Comparison of ENCODE assay signal across 11 mouse cellular contexts in genomic region chr9:60886431-60887371, GRCm38 (mm10).
DNase-seq lines count a peak whose midpoint lies in the region; ATAC-seq lines count a peak whose summit lies in the region.
"Had no signal": no experiment of that assay in that cellular context is flagged by ENCODE, and none has a peak within 500 bp of the region (broad histone marks: within the 10 kb centered on the region; RNA-seq: fewer than 3 reads in every experiment).

No protein-coding gene starts in this region.

- no peak overlapping the region for H3K4me3 ChIP-seq in lung, embryonic 16.5 days (ENCODE audit: low read length)
- no peak overlapping the region for H3K4me3 ChIP-seq in limb, embryonic 13.5 days
- no peak overlapping the region for H3K4me3 ChIP-seq in stomach, embryonic 15.5 days (replicated peaks)
- H3K4me3 ChIP-seq: embryonic facial prominence, embryonic 13.5 days; myocyte had no signal

- H3K36me3 ChIP-seq in lung, embryonic 16.5 days (ENCODE audit: control insufficient read depth, insufficient read depth, low read length): peaks cover 12% of the 10 kb centered on the region
- peaks cover 7% of the 10 kb centered on the region for H3K36me3 ChIP-seq in limb, embryonic 13.5 days
- 0 out of 2 replicates have a peak, but pooled peaks cover 3% of the 10 kb centered on the region for H3K36me3 ChIP-seq in stomach, embryonic 15.5 days

- no peak overlapping the region for H3K4me2 ChIP-seq in lung, embryonic 16.5 days (ENCODE audit: low read depth, low read length)
- H3K4me2 ChIP-seq in limb, embryonic 13.5 days (replicated peaks): peak overlapping the region; percentile 32; the same call in 1 of the 2 replicates
- H3K4me2 ChIP-seq in stomach, embryonic 15.5 days: no peak overlapping the region
- H3K4me2 ChIP-seq: embryonic facial prominence, embryonic 13.5 days had no signal

- peak; percentile 35 for DNase-seq in embryo, embryonic 10 days (ENCODE audit: low spot score)
- DNase-seq in embryo, embryonic 9.5 days (ENCODE audit: extremely low spot score): no peak
- DNase-seq in lung, postnatal 25 days (ENCODE audit: low spot score): no peak
- no peak for DNase-seq in urinary bladder, postnatal 4 days (ENCODE audit: low spot score in 2 of 2)
- DNase-seq in cerebellum, postnatal 4 days (ENCODE audit: low spot score in 2 of 2): no peak

- no peaks in the 10 kb centered on the region; the same call in 1 of the 2 replicates for H3K9me3 ChIP-seq in lung, embryonic 16.5 days (ENCODE audit: control insufficient read depth, low read length)
- H3K9me3 ChIP-seq in limb, embryonic 13.5 days: no peaks in the 10 kb centered on the region
- no peaks in the 10 kb centered on the region for H3K9me3 ChIP-seq in stomach, embryonic 15.5 days

- 51% methylated on average over 18 of the region's 18 CpGs for WGBS in lung, embryonic 16.5 days
- WGBS in limb, embryonic 13.5 days: 34% methylated on average over 18 of the region's 18 CpGs
- 63% methylated on average over 18 of the region's 18 CpGs for WGBS in stomach, embryonic 15.5 days

- peaks cover 5% of the 10 kb centered on the region for H3K4me1 ChIP-seq in lung, embryonic 16.5 days (replicated peaks; ENCODE audit: control insufficient read depth, insufficient read depth, low read length)
- H3K4me1 ChIP-seq in limb, embryonic 13.5 days: peaks cover 26% of the 10 kb centered on the region
- 0 out of 2 replicates have a peak, but pooled peaks cover 2% of the 10 kb centered on the region for H3K4me1 ChIP-seq in stomach, embryonic 15.5 days

- no peak overlapping the region for H3K9ac ChIP-seq in lung, embryonic 16.5 days (ENCODE audit: low read length)
- no peak overlapping the region for H3K9ac ChIP-seq in limb, embryonic 13.5 days
- H3K9ac ChIP-seq in stomach, embryonic 15.5 days: no peak overlapping the region
- H3K9ac ChIP-seq: embryonic facial prominence, embryonic 13.5 days; liver, embryonic 14.5 days had no signal

- ATAC-seq in lung, embryonic 16.5 days (ENCODE audit: low read depth): no peak
- no peak for ATAC-seq in limb, embryonic 13.5 days (ENCODE audit: low FRiP score, low read depth)
- no peak for ATAC-seq in stomach, embryonic 15.5 days (ENCODE audit: insufficient read depth, low FRiP score, low read depth)

- H3K27me3 ChIP-seq in lung, embryonic 16.5 days (ENCODE audit: control insufficient read depth, insufficient read depth, low read depth, low read length): no peaks in the 10 kb centered on the region
- H3K27me3 ChIP-seq in limb, embryonic 13.5 days: 0 out of 2 replicates have a peak, but pooled peaks cover 3% of the 10 kb centered on the region
- H3K27me3 ChIP-seq in stomach, embryonic 15.5 days (replicated peaks): no peaks in the 10 kb centered on the region

- H3K27ac ChIP-seq in lung, embryonic 16.5 days (ENCODE audit: low read length): peak overlapping the region; percentile 36; the same call in 1 of the 2 replicates
- H3K27ac ChIP-seq in limb, embryonic 13.5 days: peak overlapping the region; percentile 22; the same call in 1 of the 2 replicates
- H3K27ac ChIP-seq in stomach, embryonic 15.5 days: peak overlapping the region; percentile 59; the same call in 1 of the 2 replicates
- H3K27ac ChIP-seq: embryonic facial prominence, embryonic 13.5 days; liver, embryonic 14.5 days had no signal
